Mouse (Mus musculus) kidney, postnatal 0 days (tissue): ENCODE data around the gene Tsga13. TPM values are rescaled to one million over a fixed set of nuclear protein-coding genes. Genes with fewer than 3 reads are reported as not detected.
A peak's percentile ranks its signal among the peaks of the same experiment; 100 is the strongest.

Experiments used
- ATAC-seq: fragments of 200-750 bp; cut with Nextera tagmentation; replicated peaks from 2 replicates; pipeline ENCODE4 v1.8.0; 2017; ENCODE audit warnings: low read depth, moderate number of reproducible peaks, moderate TSS enrichment, moderate library complexity; ENCODE audit not compliant: low FRiP score
- DNase-seq: peaks from one replicate; pipeline ENCODE4 v3.0.0-alpha.2; 2016; ENCODE audit warnings: low spot score
- H3K27ac ChIP-seq: fragments of 300-500 bp; sonication (generic); 2 replicates; pipeline ENCODE4 v1.5.1; 2014; ENCODE audit warnings: mild to moderate bottlenecking
- H3K27me3 ChIP-seq: fragments of 300-500 bp; sonication (generic); 2 replicates; pipeline ENCODE4 v1.6.1; 2014; ENCODE audit warnings: low read length, mixed read lengths; ENCODE audit not compliant: insufficient read depth
- H3K36me3 ChIP-seq: fragments of 300-500 bp; sonication (generic); 2 replicates; pipeline ENCODE4 v1.6.1; 2014; ENCODE audit warnings: low read length, mixed read lengths; ENCODE audit not compliant: insufficient read depth
- H3K4me1 ChIP-seq: fragments of 300-500 bp; sonication (generic); replicated peaks from 2 replicates; pipeline ENCODE4 v1.6.1; 2014; ENCODE audit warnings: antibody characterized with exemption, low read length, mixed read lengths; ENCODE audit not compliant: insufficient read depth
- H3K4me2 ChIP-seq: fragments of 300-500 bp; sonication (generic); 2 replicates; pipeline ENCODE4 v1.6.1; 2014; ENCODE audit warnings: mild to moderate bottlenecking, low read length, moderate library complexity, mixed read lengths
- H3K4me3 ChIP-seq: fragments of 300-500 bp; sonication (generic); replicated peaks from 2 replicates; pipeline ENCODE4 v1.5.1; 2014; ENCODE audit warnings: low read depth, low read length
- H3K9ac ChIP-seq: fragments of 300-500 bp; sonication (generic); 2 replicates; pipeline ENCODE4 v1.6.1; 2014; ENCODE audit warnings: low read depth, low read length
- H3K9me3 ChIP-seq: fragments of 300-500 bp; sonication (generic); replicated peaks from 2 replicates; pipeline ENCODE4 v1.6.1; 2016; ENCODE audit warnings: low read length, inconsistent platforms, mixed read lengths
- CTCF ChIP-seq: IDR thresholded peaks from 2 replicates; pipeline ENCODE4 v1.5.1; 2016; ENCODE audit warnings: antibody characterized with exemption, low read depth, mild to moderate bottlenecking, moderate library complexity
- WGBS: fragments of 180-500 bp; shearing (Covaris S2); extraction: QIAGEN DNeasy Blood & Tissue Kit; methylation state at CpG from one replicate; pipeline ENCODE4 v1.1.7; 2014; 5-methylcytosine and 5-hydroxymethylcytosine counted together
- polyA plus RNA-seq: library from polyadenylated mRNA; unstranded; fragments of >200 nt; fragmentation: Nextera tagmentation; extraction: Ambion mirVana; gene quantifications from 2 replicates; pipeline ENCODE4 v1.2.1, GENCODE M21; 2015

Tsga13 gene
- polyA plus RNA-seq, 1 experiment from 2014 or later: 0.79 TPM

GRCm38 (mm10) chr6:30920834-30921675 lies 5.7 kb upstream of the Tsga13 start:
- no peaks in the 10 kb centered on the region for H3K36me3 ChIP-seq
- no peak for TF ChIP-seq CTCF
- H3K4me3 ChIP-seq: peak overlapping the region; percentile 16; the same call in 1 of the 2 replicates
- H3K9me3 ChIP-seq: no peaks in the 10 kb centered on the region
- peak overlapping the region; percentile 54 for H3K4me2 ChIP-seq
- no peak overlapping the region for H3K27ac ChIP-seq
- 0 out of 2 replicates have a peak, but pooled peaks cover 5% of the 10 kb centered on the region for H3K4me1 ChIP-seq
- no peak for ATAC-seq
- peak overlapping the region; percentile 37; the same call in 1 of the 2 replicates for H3K9ac ChIP-seq
- 26% methylated on average over 21 of the region's 21 CpGs for WGBS
- DNase-seq: peak; percentile 68
- H3K27me3 ChIP-seq: no peaks in the 10 kb centered on the region

DNA sequence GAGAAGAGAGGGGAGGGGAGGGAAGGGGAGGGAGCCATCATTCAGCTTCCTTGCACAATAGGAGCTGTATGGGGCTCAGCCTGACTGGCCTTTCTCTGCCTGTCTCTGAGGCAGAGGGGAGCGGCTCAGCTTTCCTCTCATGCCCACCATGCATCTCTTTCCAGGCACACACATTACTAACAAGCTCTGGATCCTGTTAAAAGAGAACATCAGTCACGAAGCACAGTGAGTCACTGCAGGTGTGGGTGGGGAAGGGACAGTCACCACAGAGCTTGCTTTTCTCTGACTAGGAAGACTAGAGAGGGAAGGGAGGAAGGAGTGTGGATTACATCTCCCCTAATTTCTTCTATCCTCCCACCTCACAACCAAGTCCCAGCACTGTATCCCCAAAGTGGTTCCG lies 7.4 kb downstream of the Tsga13 start:
- ATAC-seq (no peak), DNase-seq (no peak)
- 51% methylated on average over 3 of the region's 3 CpGs for WGBS
- Histone ChIP-seq H3K9ac (no peak overlapping the region), H3K27me3 (no peaks in the 10 kb centered on the region), H3K27ac (no peak overlapping the region), H3K4me3 (no peak overlapping the region), H3K9me3 (no peaks in the 10 kb centered on the region), H3K36me3 (no peaks in the 10 kb centered on the region), H3K4me1 (no peaks in the 10 kb centered on the region), H3K4me2 (no peak overlapping the region)
- no peak for TF ChIP-seq CTCF

GRCm38 (mm10) chr6:30904911-30905310 lies 10.5 kb downstream of the Tsga13 start:
- 39% methylated on average over 5 of the region's 5 CpGs for WGBS
- no peaks in the 10 kb centered on the region for H3K27me3 ChIP-seq
- no peaks in the 10 kb centered on the region for H3K36me3 ChIP-seq
- no peak for TF ChIP-seq CTCF
- H3K27ac ChIP-seq: no peak overlapping the region
- no peak for ATAC-seq
- no peaks in the 10 kb centered on the region for H3K9me3 ChIP-seq
- H3K9ac ChIP-seq: no peak overlapping the region
- H3K4me2 ChIP-seq: no peak overlapping the region
- H3K4me3 ChIP-seq: no peak overlapping the region
- H3K4me1 ChIP-seq: no peaks in the 10 kb centered on the region
- DNase-seq: no peak

- Histone ChIP-seq H3K36me3 (no peaks in the 10 kb centered on the region), H3K4me2 (no peak overlapping the region), H3K4me3 (no peak overlapping the region), H3K9me3 (no peaks in the 10 kb centered on the region), H3K4me1 (no peaks in the 10 kb centered on the region), H3K27ac (no peak overlapping the region), H3K9ac (no peak overlapping the region), H3K27me3 (no peaks in the 10 kb centered on the region)
- no peak for TF ChIP-seq CTCF
- ATAC-seq: no peak
- 19% methylated on average over 3 of the region's 3 CpGs for WGBS
- DNase-seq: peak; percentile 76
These were observed 11.3 kb downstream of the Tsga13 start for GRCm38 (mm10) chr6:30904033-30904432.

- Histone ChIP-seq H3K36me3 (no peaks in the 10 kb centered on the region), H3K9me3 (no peaks in the 10 kb centered on the region), H3K9ac (no peak overlapping the region), H3K27ac (no peak overlapping the region), H3K4me1 (no peaks in the 10 kb centered on the region), H3K4me3 (no peak overlapping the region), H3K4me2 (no peak overlapping the region), H3K27me3 (no peaks in the 10 kb centered on the region)
- ATAC-seq (no peak), DNase-seq (no peak)
- WGBS: 76% methylated on average over 6 of the region's 6 CpGs
- TF ChIP-seq CTCF: no peak
These were observed 17.9 kb downstream of the Tsga13 start for GRCm38 (mm10) chr6:30897520-30897919.

DNA sequence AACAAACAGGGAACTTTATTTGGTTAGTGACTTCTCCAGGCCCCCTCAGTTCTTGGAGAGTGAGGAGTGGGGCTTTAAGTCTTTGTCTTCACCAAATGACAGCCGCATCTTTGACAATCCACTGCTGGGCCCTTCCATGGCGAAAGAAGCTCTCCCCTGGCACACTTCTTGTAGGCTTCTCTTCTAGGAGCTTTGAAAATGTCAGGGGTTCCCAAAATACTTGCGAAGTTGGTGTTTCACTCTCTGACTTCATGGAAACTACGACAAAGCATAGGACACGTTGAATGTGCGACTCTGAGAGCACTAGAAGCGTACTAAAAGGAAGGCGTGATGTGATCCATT lies 18.4 kb downstream of the Tsga13 start:
- H3K27me3 ChIP-seq: no peaks in the 10 kb centered on the region
- H3K27ac ChIP-seq: peak overlapping the region; percentile 81
- H3K9me3 ChIP-seq: no peaks in the 10 kb centered on the region
- no peaks in the 10 kb centered on the region for H3K36me3 ChIP-seq
- no peak for DNase-seq
- peak overlapping the region; percentile 48 for H3K4me2 ChIP-seq
- peak overlapping the region; percentile 67; the same call in 1 of the 2 replicates for H3K9ac ChIP-seq
- 23% methylated on average over 8 of the region's 8 CpGs for WGBS
- H3K4me1 ChIP-seq: no peaks in the 10 kb centered on the region
- ATAC-seq: no peak
- TF ChIP-seq CTCF: no peak
- peak overlapping the region; percentile 79 for H3K4me3 ChIP-seq
